Mouse (Mus musculus) frontal cortex, adult 2 months (tissue): ENCODE measurements at regions not wholly inside any gene's neighbourhood (a gene's known extent, or its start where the extent isn't known, plus 50 kb on each side); places are given as distances from the start of the nearest gene placed in this dataset.

Experiments used
- DNase-seq, 2 experiments: peaks; one replicate each; pipeline ENCODE4 v3.0.0; 2022; ENCODE audit warnings: low spot score in 1 of 2; ENCODE audit errors: extremely low spot score in 1 of 2

DNA sequence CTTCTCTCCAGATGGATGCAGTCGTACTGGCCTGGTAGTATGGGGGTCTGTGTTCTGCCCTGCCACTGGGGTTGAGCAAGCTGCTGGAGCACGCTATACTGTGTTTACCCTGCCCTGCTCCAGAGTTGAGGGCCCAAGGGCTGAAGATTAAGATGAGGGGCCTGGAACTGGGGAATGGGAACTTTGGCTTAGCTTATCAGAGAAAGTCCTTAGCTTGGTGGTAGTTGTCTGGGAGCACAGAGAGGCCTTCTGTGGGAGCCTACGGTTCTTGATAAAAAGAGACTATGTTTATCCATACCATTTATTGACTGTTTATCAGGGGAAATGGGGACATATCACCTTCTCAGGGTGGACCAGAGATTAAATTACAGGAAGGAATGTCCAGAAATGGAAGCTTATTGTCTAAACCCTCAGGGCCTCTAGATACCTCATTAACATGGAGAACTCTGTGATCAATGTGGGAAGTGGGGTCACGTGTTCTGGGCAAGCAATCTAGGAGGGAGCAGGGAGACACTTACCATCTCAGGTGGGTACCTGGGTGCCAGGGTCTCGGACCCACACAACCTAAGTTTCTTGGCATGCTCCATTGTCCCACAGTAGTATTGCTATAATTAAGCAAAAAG, 58.7 kb downstream of the Mycn start:
- DNase-seq = no peak

- DNase-seq = no peak
Observed at GRCm38 (mm10) chr12:12878031-12878430, 63.7 kb downstream of the Mycn start.

DNA sequence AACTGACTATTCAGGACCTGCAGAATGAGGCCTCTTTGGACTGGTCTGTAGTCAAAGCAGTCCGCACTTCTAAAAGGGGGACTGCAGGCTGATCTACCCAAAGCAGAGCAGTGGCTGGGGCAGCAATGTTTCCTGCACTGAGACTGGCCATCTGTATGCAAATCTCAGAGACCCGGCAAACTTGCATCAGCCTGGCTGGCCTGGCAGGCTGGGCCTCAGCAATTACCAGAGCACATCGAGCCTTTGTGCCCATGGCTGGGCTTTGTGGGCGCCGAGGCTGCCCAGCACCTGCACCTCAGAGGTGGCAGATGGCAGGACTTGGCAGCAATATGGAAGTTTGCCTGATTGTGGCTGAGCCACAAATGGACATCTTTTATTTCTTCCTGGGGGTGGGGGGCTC, 64.2 kb downstream of the Mycn start:
- DNase-seq = no peak

- no peak for DNase-seq
Observed at GRCm38 (mm10) chr12:12875976-12876745, 65.6 kb downstream of the Mycn start.

DNA sequence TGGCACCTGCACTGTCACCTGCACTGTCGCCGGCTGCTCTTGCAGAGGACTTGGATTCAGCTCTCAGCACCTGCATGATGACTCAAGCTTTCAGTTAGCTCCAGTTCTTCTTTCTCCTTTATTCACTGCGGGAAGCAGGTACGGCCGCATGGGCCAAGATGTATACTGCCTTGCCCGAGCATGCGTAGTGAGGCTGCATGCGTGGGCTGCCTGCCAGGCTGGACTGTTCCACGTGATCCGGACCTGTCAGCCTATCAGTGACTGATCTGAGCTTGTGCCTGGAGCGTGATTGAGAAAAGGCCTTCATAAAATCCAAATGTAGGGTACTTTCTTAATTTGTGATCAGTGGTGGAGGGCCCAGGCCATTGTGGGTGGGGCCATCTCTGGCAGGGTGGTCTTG, 68.2 kb downstream of the Mycn start:
- no peak for DNase-seq

DNA sequence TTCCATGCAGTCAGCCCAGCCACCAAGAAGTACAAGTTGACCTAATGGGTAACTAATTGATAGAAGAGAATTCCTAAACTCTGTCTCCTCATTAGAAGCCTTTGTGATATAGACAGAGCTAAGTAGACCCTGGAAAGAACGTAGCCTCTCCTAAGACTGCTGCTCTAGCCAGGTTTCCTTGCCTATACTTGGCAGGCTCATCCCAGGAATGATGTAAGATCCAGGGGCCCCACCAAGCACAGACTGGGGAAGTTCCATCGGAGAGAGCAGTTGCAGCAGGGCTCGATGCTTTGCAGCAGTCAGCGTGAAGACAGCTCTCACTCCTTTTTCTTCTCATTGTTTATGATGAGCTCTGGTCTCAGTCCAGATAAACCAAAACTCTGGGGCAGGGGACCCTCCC, 68.7 kb downstream of the Mycn start:
- no peak for DNase-seq

- DNase-seq = peak; percentile 3 to 59
Observed at GRCm38 (mm10) chr12:12871272-12871671, 70.4 kb downstream of the Mycn start.

GRCm38 (mm10) chr12:12866590-12866989, 75.1 kb downstream of the Mycn start:
- no peak for DNase-seq

GRCm38 (mm10) chr12:12850681-12851080, 91.0 kb downstream of the Mycn start:
- DNase-seq = no peak

DNA sequence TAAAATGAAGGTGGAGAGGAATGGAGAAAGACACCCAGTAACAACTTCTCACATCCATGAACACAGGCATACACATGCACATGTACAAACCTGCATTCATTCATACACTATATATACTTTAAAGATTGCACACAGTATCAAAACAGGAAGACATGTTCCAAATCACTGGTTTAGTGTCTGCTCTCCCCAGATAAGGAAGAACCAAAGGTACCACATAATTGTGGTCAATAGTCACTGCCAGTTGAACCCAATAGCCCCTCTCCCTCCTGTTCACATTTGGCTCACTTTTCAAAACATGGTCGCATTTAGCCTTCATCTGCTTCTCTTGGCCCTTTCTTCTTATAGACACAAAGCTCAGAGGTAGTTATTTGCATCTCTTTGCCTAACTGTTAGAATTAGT, 95.0 kb downstream of the Mycn start:
- no peak for DNase-seq

- DNase-seq = no peak
Observed at GRCm38 (mm10) chr12:12842247-12842957, 99.3 kb downstream of the Mycn start.

GRCm38 (mm10) chr12:12841385-12842238, 100.1 kb downstream of the Mycn start:
- no peak for DNase-seq

GRCm38 (mm10) chr12:12840661-12841384, 100.9 kb downstream of the Mycn start:
- DNase-seq = no peak

GRCm38 (mm10) chr12:12837775-12838174, 103.9 kb downstream of the Mycn start:
- DNase-seq = peak in 1 of 2 experiments; percentile 30

GRCm38 (mm10) chr12:12827821-12828641, 113.7 kb downstream of the Mycn start:
- no peak for DNase-seq

- no peak for DNase-seq
Observed at GRCm38 (mm10) chr12:12827379-12827778, 114.3 kb downstream of the Mycn start.

DNA sequence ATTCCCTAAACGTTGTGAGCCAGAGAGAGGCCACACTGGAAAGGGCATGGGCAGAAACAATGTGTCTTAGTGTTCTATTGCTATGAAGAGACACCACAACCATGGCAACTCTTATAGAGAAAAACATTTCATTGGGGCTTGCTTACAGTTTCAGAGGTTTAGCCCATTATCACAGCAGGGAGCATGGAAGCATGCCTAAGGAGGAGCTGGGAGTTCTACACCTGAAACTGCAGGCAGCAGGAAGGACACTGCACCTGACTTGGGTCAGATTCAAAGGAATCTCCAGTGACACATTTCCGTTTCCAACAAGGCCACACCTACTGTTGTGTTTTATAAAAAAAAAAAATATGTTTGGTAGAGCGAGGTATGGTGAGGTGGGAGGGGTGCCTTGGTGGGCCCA, 115.3 kb downstream of the Mycn start:
- DNase-seq = no peak

GRCm38 (mm10) chr12:12825842-12826241, 115.9 kb downstream of the Mycn start:
- peak in 1 of 2 experiments; percentile 13 for DNase-seq

GRCm38 (mm10) chr12:12821473-12821872, 120.2 kb downstream of the Mycn start:
- DNase-seq = no peak
